Mouse (Mus musculus) hindbrain, embryonic 16.5 days (tissue): ENCODE data around the gene Acad11. TPM values are rescaled to one million over a fixed set of nuclear protein-coding genes. Genes with fewer than 3 reads are reported as not detected.
A peak's percentile ranks its signal among the peaks of the same experiment; 100 is the strongest.

ENCODE experiments used
- ATAC-seq: fragments of 200-750 bp; cut with Nextera tagmentation; 2 replicates; pipeline ENCODE4 v1.8.0; 2017; ENCODE audit warnings: moderate TSS enrichment, moderate library complexity
- H3K27ac ChIP-seq: fragments of 300-500 bp; sonication (generic); 2 replicates; pipeline ENCODE4 v1.5.1; 2014; ENCODE audit warnings: low read depth, mild to moderate bottlenecking, control low read depth, low read length, moderate library complexity
- H3K27me3 ChIP-seq: fragments of 300-500 bp; sonication (generic); replicated peaks from 2 replicates; pipeline ENCODE4 v1.6.1; 2014; ENCODE audit warnings: low read length; ENCODE audit not compliant: control insufficient read depth, insufficient read depth
- H3K36me3 ChIP-seq: fragments of 300-500 bp; sonication (generic); 2 replicates; pipeline ENCODE4 v1.6.1; 2014; ENCODE audit warnings: mild to moderate bottlenecking, low read length, moderate library complexity, mixed read lengths; ENCODE audit not compliant: control insufficient read depth, insufficient read depth
- H3K4me1 ChIP-seq: fragments of 300-500 bp; sonication (generic); 2 replicates; pipeline ENCODE4 v1.6.1; 2014; ENCODE audit warnings: low read depth, low read length; ENCODE audit not compliant: control insufficient read depth, insufficient read depth
- H3K4me2 ChIP-seq: fragments of 300-500 bp; sonication (generic); 2 replicates; pipeline ENCODE4 v1.6.1; 2014; ENCODE audit warnings: mild to moderate bottlenecking, low read length, control low read depth, moderate library complexity
- H3K4me3 ChIP-seq: fragments of 300-500 bp; sonication (generic); 2 replicates; pipeline ENCODE4 v1.5.1; 2014; ENCODE audit warnings: mild to moderate bottlenecking, low read length, control low read depth, moderate library complexity
- H3K9ac ChIP-seq: fragments of 300-500 bp; sonication (generic); 2 replicates; pipeline ENCODE4 v1.6.1; 2014; ENCODE audit warnings: low read depth, mild to moderate bottlenecking, control low read depth, low read length, moderate library complexity
- H3K9me3 ChIP-seq: fragments of 300-500 bp; sonication (generic); 2 replicates; pipeline ENCODE4 v1.6.1; 2014; ENCODE audit warnings: mild to moderate bottlenecking, low read length, moderate library complexity; ENCODE audit not compliant: control insufficient read depth
- WGBS: fragments of 180-500 bp; shearing (Covaris S2); extraction: QIAGEN DNeasy Blood & Tissue Kit; methylation state at CpG from one replicate; pipeline ENCODE4 v1.1.7; 2014; 5-methylcytosine and 5-hydroxymethylcytosine counted together
- polyA plus RNA-seq: library from polyadenylated mRNA; unstranded; fragments of >200 nt; fragmentation: Nextera tagmentation; extraction: Ambion mirVana; gene quantifications from 2 replicates; pipeline ENCODE4 v1.2.1, GENCODE M21; 2015

Acad11 gene
- polyA plus RNA-seq, result 8.1 and 8.9 TPM in 2 replicates

DNA sequence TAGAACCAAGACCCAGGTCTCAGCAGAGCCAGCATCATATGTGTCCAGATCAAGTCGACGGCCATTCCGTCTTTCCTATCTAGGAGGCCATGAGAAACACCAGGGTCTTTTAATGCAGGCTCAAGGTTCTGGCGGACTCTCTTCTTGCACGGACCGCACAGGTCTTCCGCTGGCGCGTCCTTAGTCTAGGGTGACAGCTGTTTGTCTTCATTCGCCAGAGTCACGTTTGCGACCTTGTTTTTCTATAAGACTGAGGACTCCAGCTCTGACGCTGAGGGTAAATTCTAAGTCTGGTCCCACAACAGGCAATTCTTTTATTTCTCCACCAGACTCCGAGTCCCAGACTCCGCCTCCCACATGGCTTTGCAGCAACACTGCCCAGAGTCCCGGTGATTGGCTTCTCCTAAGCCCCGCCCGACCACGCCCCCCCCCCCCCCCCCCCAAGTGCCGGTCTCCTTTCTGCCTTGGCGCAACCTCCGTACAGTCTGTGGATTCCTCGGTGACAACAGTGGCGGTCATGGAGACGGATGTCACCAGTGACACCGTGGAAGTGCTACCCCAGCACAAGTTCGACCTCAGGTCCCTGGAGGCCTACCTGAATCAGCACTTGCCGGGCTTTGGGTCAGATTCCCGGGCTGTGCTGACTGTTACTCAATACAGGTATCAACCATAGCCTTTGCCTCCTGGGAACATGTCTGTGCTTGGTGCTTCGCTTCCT lies at the start of gene Acad11:
Gene Acad11, plus strand, starts transcription at position 134 of the 718 bp plus-strand sequence.
- Histone ChIP-seq H3K27ac (peak within 1 kb of the TSS; percentile 78), H3K9ac (peak within 1 kb of the TSS; percentile 96), H3K9me3 (no peaks in the 10 kb centered on the region), H3K27me3 (no peaks in the 10 kb centered on the region), H3K36me3 (peaks cover 4% of the 10 kb centered on the region; the same call in 1 of the 2 replicates), H3K4me2 (peak within 1 kb of the TSS; percentile 86), H3K4me1 (peaks cover 17% of the 10 kb centered on the region), H3K4me3 (peak within 1 kb of the TSS; percentile 100)
- ATAC-seq, result peak; percentile 98
- under 1% methylated on average over 30 of the region's 30 CpGs for WGBS

DNA sequence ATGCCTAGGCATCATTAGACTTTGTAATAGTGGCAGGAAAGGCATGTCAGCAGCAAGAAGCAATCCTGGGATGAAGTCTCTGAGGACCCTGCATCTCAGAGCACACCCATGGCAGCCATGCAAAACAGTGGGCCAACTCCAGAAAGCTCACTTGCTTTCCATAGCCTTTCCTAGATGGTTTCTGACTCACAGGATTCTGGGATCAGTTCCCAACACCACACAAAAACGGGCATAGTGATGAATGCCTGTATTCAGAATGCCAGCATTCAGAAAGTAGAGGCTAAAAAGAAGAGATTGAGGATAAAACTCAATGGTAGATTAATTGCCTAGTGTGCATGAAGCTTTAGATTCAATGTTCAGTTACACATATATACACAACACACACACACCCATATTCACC lies 48.7 kb upstream of the Acad11 start:
- no peak overlapping the region for H3K27ac ChIP-seq
- H3K4me1 ChIP-seq, result no peaks in the 10 kb centered on the region
- H3K9me3 ChIP-seq, result no peaks in the 10 kb centered on the region
- WGBS, result 68% methylated on average over 1 of the region's 1 CpGs
- H3K4me2 ChIP-seq, result no peak overlapping the region
- H3K36me3 ChIP-seq, result peaks cover 11% of the 10 kb centered on the region; the same call in 1 of the 2 replicates
- H3K27me3 ChIP-seq, result no peaks in the 10 kb centered on the region
- H3K9ac ChIP-seq, result no peak overlapping the region
- H3K4me3 ChIP-seq, result no peak overlapping the region
- no peak for ATAC-seq

GRCm38 (mm10) chr9:104021026-104021425 lies 42.2 kb upstream of the Acad11 start:
- Histone ChIP-seq H3K4me3 (no peak overlapping the region), H3K9ac (no peak overlapping the region), H3K4me1 (no peaks in the 10 kb centered on the region), H3K4me2 (no peak overlapping the region), H3K27me3 (no peaks in the 10 kb centered on the region), H3K36me3 (peaks cover 6% of the 10 kb centered on the region; the same call in 1 of the 2 replicates), H3K27ac (no peak overlapping the region), H3K9me3 (no peaks in the 10 kb centered on the region)
- 94% methylated on average over 10 of the region's 10 CpGs for WGBS
- no peak for ATAC-seq

- no peak overlapping the region for H3K4me3 ChIP-seq
- no peaks in the 10 kb centered on the region for H3K4me1 ChIP-seq
- H3K27me3 ChIP-seq, result no peaks in the 10 kb centered on the region
- H3K27ac ChIP-seq, result no peak overlapping the region
- ATAC-seq, result no peak
- over 99% methylated on average over 8 of the region's 8 CpGs for WGBS
- no peak overlapping the region for H3K9ac ChIP-seq
- no peak overlapping the region for H3K4me2 ChIP-seq
- H3K36me3 ChIP-seq, result peaks cover 16% of the 10 kb centered on the region
- peaks cover 4% of the 10 kb centered on the region; the same call in 1 of the 2 replicates for H3K9me3 ChIP-seq
Observed at GRCm38 (mm10) chr9:104027186-104027585, 36.0 kb upstream of the Acad11 start.

DNA sequence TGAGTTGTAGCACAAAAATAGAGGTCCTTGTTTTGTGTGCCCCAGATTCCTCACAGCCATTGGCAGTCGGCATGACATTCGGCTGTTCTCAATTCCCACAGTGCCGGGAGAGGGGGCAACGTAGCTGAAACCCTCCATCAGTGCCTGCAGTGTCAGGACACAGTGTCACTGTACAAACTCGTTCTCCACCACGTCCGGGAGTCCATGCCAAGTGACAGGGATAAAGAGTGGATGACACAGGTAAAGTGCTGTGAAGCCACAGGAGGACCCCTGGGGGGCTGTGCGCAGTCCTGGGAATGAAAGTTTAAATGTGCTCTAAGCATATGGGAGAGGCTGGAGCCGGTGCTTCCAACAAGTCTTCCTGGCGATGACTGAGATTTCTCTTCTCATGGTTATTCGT lies 33.3 kb upstream of the Acad11 start:
- Histone ChIP-seq H3K9me3 (peaks cover 4% of the 10 kb centered on the region; the same call in 1 of the 2 replicates), H3K4me3 (no peak overlapping the region), H3K27me3 (no peaks in the 10 kb centered on the region), H3K4me1 (no peaks in the 10 kb centered on the region), H3K36me3 (peaks cover 16% of the 10 kb centered on the region), H3K27ac (no peak overlapping the region), H3K9ac (no peak overlapping the region), H3K4me2 (no peak overlapping the region)
- no peak for ATAC-seq
- 90% methylated on average over 11 of the region's 11 CpGs for WGBS

GRCm38 (mm10) chr9:104034231-104034630 lies 28.9 kb upstream of the Acad11 start:
- 84% methylated on average over 8 of the region's 8 CpGs for WGBS

DNA sequence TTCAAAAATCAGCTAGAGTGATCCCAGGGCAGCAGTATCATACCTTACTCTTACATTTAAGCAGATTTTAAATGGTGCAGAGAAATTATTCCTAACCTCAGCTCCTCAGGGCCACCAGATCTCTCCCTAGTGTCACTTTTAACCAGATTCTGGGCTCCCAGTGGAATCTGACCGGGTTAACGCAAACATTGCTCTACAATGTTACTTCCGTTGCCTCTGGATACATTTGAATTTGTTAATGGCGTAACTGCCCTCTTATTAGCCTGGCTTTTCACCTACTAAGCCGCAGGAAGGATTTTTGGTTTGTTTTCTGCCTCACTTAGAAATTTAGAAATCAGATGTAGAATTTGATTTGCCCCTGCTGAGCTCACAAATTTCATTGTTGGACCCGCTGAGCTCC lies 28.5 kb upstream of the Acad11 start:
- H3K9ac ChIP-seq, result no peak overlapping the region
- ATAC-seq, result no peak
- no peak overlapping the region for H3K4me3 ChIP-seq
- H3K27me3 ChIP-seq, result no peaks in the 10 kb centered on the region
- WGBS, result 71% methylated on average over 6 of the region's 6 CpGs
- no peaks in the 10 kb centered on the region for H3K9me3 ChIP-seq
- H3K36me3 ChIP-seq, result 0 out of 2 replicates have a peak, but pooled peaks cover 4% of the 10 kb centered on the region
- no peaks in the 10 kb centered on the region for H3K4me1 ChIP-seq
- no peak overlapping the region for H3K27ac ChIP-seq
- no peak overlapping the region for H3K4me2 ChIP-seq

More at GRCm38 (mm10) chr9:104034231-104034630, 28.9 kb upstream of the Acad11 start:
- ATAC-seq, result no peak
- Histone ChIP-seq H3K36me3 (0 out of 2 replicates have a peak, but pooled peaks cover 4% of the 10 kb centered on the region), H3K4me2 (no peak overlapping the region), H3K9ac (no peak overlapping the region), H3K27me3 (no peaks in the 10 kb centered on the region), H3K4me1 (no peaks in the 10 kb centered on the region), H3K27ac (no peak overlapping the region), H3K9me3 (no peaks in the 10 kb centered on the region), H3K4me3 (no peak overlapping the region)

DNA sequence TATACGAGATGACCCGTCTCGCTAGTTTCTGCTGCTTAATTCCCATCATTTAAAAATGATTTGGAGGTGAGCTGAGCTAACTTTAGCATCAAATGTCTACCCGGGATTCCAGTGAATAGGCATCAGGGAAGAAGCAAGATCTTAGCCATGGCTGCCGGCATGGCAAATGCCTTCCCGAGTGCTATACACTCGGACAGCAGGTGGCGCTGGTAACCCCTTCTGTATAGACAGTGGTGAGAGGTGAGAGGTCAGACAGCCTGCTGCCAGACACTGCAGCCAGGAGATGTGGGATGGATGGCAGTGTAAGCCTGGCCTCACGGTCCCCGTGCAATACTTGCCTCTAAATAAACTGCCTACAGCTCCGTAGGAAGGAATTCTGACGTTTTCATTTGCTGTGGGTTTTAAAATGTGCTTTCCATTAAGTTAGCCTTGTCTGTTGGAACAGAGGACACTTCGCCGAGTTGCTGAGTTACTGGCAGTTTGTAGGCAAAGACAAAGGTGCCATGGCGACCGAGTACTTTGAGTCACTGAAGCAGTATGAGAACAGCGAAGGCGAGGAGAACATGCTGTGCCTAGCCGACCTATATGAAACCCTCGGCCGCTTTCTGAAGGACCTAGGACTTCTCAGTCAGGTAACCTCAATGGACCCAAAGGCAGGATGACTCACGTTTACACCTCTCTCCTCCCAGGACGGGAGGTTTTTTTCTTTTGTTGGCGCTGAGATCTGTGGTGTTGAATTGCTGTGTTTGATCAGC lies 27.7 kb upstream of the Acad11 start:
- peak; percentile 54; the same call in 1 of the 2 replicates for ATAC-seq
- no peaks in the 10 kb centered on the region for H3K4me1 ChIP-seq

DNA sequence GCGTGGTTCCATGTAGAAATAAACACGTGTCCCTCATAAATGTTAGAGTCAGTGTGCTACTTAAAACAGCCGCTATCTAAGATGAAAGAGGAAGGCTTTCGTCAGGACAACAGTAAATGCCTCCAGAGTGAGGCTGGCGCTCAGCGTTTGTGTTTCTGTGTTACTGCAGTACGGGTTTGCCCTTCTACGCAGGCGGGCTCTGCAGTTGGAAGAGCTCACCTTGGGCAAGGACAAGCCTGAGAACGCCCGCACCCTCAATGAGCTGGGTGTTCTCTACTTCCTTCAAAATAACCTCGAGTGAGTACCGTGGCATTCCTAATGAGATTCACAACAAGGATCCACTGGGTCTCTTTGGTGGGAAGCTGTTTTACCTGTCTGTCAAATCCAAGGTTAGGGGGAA lies 24.9 kb upstream of the Acad11 start:
- no peak overlapping the region for H3K27ac ChIP-seq
- no peak overlapping the region for H3K4me2 ChIP-seq
- WGBS, result 94% methylated on average over 13 of the region's 13 CpGs
- no peaks in the 10 kb centered on the region for H3K9me3 ChIP-seq
- ATAC-seq, result no peak
- H3K4me3 ChIP-seq, result no peak overlapping the region
- no peaks in the 10 kb centered on the region for H3K4me1 ChIP-seq
- no peak overlapping the region for H3K9ac ChIP-seq
- no peaks in the 10 kb centered on the region for H3K27me3 ChIP-seq
- no peaks in the 10 kb centered on the region for H3K36me3 ChIP-seq

More for the DNA sequence above, 27.7 kb upstream of the Acad11 start:
- H3K4me3 ChIP-seq, result no peak overlapping the region
- no peaks in the 10 kb centered on the region for H3K36me3 ChIP-seq
- H3K4me2 ChIP-seq, result no peak overlapping the region
- no peaks in the 10 kb centered on the region for H3K27me3 ChIP-seq
- 46% methylated on average over 24 of the region's 24 CpGs for WGBS
- H3K9ac ChIP-seq, result no peak overlapping the region
- no peak overlapping the region for H3K27ac ChIP-seq
- no peaks in the 10 kb centered on the region for H3K9me3 ChIP-seq
